ENCODE assay signal across 16 mouse cellular contexts in genomic region chr17:84858830-84859229, GRCm38 (mm10).
DNase-seq lines count a peak whose midpoint lies in the region.
"Had no signal": no experiment of that assay in that cellular context is flagged by ENCODE, and none has a peak within 500 bp of the region (broad histone marks: within the 10 kb centered on the region; RNA-seq: fewer than 3 reads in every experiment).

No protein-coding gene starts in this region.

- intact Hi-C loops in heart, postnatal 14 days (cut with DNase I), result no loop called here
- intact Hi-C loops in left cerebral cortex, postnatal 25 days (cut with DNase I), result no loop called here

- DNase-seq in heart, adult 11 months, result peak; percentile 56
- DNase-seq in heart, postnatal 14 days, result no peak
- DNase-seq in T-cell, adult 2 months (ENCODE audit: low spot score), result peak; percentile 42
- DNase-seq in induced T-regulatory cell, adult 2 months (ENCODE audit: low read depth), result peak; percentile 67
- DNase-seq in thymus, postnatal 10 days (ENCODE audit: low spot score in 2 of 2), result peak; percentile 33 to 43
- DNase-seq in B cell, adult 2 months, result no peak
- DNase-seq in adipocyte (ENCODE audit: low spot score), result no peak
- no peak for DNase-seq in left cerebral cortex, postnatal 25 days (ENCODE audit: low spot score in 2 of 2)
- DNase-seq: adrenal gland, adult 2 months; cerebellum, adult 11 months; cerebellum, postnatal 25 days; gastrocnemius, postnatal 10 days; heart, postnatal 10 days; kidney, adult 18-20 months; lung, postnatal 14 days; right cerebral cortex, adult 18-20 months had no signal

Comparison
In these comparisons a context has a peak if more than half of its experiments do, and no peak if none do; other contexts are left out.
1. DNase-seq: peak in heart, adult 11 months (single experiment), T-cell, adult 2 months (single experiment), induced T-regulatory cell, adult 2 months (single experiment) and thymus, postnatal 10 days (2 of 2); none in heart, postnatal 14 days (0 of 2), B cell, adult 2 months (0 of 2), adipocyte (single experiment) and left cerebral cortex, postnatal 25 days (0 of 2).